Mouse (Mus musculus): Measurements from ENCODE around the gene Ms4a8a. TPM values are rescaled to one million over a fixed set of nuclear protein-coding genes. Genes with fewer than 3 reads are reported as not detected.
"Not testable (repeated sequence)": the region's sequence is repeated elsewhere in the genome, so short reads cannot be mapped to it uniquely, and the experiment has no call there.

Ms4a8a gene
- 1 to 10 TPM; 1.2 to 1.8 TPM for total RNA-seq (2021)

DNA sequence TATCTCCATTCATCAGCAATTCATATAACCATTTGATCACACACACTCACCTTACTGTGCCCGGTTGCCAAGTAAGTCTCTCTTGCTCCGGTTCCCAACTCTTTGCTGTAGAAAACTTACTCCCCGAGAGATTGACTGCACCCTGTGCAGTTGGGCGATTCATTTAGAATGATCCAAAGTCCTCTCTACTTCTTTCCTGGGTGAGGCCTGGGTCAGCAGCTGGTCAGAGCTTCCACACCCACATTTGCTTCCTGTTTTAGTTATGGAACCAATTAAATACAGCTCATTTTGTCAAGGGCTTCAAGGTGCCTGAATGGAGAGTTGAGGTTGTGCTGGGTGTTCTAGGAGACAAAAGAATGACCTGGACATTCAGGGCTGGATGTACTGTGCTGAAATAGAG is at the start of gene Ms4a8a:
TSS of gene Ms4a8a (minus strand) at position 169 of the 400 bp plus-strand sequence.
- no peak for DNase-seq (ENCODE audit: low spot score)
- intact Hi-C loops (cut with DNase I), result no loop called here

DNA sequence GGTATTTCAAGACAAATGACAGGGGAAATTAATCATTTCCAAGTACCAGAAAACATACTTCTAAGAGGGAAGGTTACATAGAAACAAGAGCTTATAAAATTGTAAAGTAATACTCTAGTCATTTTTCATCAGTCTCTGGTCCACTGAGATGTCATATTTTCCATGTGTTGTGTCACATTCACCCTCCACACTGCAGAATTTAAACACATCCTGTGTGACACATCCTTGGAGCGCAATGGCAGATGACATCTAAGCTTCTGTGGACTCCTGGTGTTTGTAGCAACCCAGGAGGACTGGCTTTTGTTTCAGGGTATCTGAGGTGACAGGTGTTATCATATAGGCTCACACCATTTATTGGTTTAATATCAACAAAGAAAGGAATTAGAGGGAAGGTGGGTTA is 48.8 kb upstream of the Ms4a8a start:
- DNase-seq (ENCODE audit: low spot score), result no peak
- intact Hi-C loops (cut with DNase I), result no loop called here

DNA sequence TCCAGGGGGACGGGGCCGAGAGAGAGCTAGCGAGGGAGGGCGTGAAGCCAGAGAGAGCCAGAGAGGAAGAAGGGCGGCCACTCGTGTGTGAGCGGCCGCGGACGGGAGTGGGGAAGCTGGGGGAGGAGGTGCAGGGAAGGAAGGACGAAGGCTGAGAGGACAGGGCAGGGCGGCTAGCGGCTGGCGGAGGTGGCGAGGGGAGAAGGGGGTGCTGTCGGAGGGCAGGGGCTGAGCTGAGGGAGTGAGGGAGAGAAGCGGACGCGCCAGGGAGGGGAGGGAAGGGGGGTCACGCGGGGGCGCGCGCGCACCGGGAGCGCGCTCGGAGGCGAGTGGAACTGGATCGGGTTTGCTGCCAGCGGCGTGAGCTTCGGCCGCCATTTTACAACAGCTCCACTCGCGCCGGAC is 40.1 kb upstream of the Ms4a8a start:
- intact Hi-C loops (cut with DNase I), result loop anchor here (2.0 kb wide), 1 partner anchor 76 kb away; no protein-coding TSS in a partner anchor
- DNase-seq (ENCODE audit: low spot score), result not testable (repeated sequence)

DNA sequence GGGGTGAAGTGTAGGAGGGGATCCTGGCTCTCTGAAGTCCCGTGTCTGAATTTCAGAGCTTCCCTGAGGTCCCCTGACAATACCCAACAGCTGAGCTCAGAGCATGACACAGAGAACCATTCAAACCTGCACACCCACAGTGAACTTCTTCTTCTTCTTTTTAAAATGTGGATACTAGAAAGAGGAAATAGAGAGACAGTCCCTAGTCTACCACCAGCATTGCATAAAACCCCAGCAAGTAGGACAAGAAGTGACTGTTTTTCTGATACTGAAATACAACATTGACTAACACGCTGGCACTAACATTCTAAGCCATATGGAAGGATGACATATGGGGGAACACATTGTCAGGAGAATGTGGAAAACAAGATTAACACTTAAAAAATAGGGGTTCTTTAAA is 38.4 kb upstream of the Ms4a8a start:
- no peak for DNase-seq (ENCODE audit: low spot score)
- intact Hi-C loops (cut with DNase I), result no loop called here

DNA sequence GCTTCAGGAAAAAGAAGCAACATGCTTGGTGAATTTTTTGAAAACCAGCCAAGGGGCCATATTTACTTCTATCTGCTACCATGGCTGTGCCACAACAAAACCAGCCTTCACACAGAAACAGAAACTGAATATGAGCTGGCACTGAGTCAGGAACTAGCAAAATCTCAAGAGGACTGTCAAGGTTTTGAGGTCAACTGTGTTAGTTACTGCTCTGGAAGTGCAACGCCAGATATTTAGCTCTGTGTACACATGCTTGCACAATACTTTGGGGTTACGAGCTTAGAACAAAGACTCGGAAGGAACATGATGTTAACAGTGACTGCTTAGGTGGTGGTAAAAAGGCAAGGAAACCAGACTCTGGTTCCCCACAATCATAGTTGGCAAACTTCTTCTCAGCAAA is 26.8 kb upstream of the Ms4a8a start:
- intact Hi-C loops (cut with DNase I), result no loop called here

DNA sequence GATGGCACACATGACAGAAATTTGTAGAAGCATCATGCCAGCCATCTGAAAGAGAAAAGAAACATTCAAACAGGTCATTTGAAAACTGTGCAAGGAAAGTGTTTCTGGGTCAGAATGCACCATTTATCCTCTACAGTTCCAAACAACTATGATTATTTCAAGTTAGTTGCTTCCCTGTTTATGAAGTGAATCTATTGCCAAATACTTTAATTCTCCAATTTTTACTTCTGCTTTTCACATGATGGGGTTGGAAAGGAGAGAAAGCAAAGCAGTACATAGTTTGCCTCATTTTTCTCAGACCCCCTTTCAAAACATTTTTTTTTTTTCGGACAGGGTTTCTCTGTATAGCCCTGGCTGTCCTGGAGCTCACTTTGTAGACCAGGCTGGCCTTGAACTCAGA is 21.0 kb upstream of the Ms4a8a start:
- intact Hi-C loops (cut with DNase I), result no loop called here

More for the DNA sequence above, 26.8 kb upstream of the Ms4a8a start:
- DNase-seq (ENCODE audit: low spot score), result no peak

DNA sequence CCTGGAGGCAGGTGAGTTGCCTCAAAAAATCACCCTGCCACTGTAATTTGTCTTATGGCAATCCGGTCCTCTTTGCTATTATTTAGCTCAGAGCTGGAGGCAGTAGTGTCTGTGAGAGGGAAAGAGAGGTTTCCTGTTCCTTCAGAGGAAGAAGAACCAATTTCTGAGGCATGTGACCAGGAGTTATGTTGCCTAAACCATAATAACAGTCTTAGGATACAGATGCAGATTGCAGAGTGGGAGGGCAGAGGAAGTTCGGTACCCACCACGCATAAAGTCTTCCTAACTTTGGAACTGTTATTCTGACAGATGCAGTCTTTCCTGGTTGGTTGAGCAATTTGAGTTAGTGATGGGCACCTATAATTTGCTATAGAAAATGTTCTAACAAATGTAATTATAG is 17.5 kb upstream of the Ms4a8a start:
- intact Hi-C loops (cut with DNase I), result no loop called here
- no peak for DNase-seq (ENCODE audit: low spot score)

More for the DNA sequence above, 21.0 kb upstream of the Ms4a8a start:
- DNase-seq (ENCODE audit: low spot score), result no peak

DNA sequence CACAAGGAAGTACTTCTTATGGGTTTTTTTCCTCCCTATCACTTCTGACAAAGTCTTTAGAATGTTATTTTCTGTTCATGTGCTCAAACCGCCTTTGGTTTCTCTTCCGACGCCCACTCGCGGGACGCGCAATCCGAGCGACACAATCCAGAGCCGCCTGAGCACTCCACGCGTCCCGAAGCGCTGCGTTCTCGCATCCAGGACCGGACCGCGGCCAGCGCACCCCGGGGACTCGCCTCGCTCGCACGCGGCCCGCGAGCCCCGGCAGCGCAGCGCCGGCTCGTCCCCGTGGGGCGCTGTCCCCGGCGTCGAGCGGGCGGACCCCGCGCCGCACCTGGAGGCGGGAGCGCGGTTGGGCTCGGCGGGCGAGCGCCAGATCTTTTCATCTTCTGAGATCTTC is 11.2 kb upstream of the Ms4a8a start:
- intact Hi-C loops (cut with DNase I); DNase-seq (ENCODE audit: low spot score): not testable (repeated sequence)

DNA sequence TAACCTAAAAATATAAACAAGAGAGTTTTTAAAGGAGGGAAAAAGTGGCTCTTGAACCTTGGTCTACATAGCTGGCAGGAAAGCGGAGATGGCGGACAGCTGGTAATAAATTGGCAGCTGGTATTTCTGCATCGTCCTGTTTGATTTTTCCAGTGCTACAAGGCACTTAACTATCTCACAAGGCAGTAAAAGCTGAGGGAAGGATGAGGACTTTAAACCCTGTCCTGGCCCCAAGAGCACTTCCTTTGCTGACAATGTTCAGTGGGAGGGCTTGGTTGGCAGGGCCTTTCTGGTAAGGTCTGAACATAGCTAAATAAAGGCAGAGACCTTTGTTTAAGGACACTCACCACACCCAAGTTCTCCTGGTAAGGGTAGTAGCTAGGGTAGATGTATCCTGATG is 10.5 kb downstream of the Ms4a8a start:
- intact Hi-C loops (cut with DNase I), result no loop called here

DNA sequence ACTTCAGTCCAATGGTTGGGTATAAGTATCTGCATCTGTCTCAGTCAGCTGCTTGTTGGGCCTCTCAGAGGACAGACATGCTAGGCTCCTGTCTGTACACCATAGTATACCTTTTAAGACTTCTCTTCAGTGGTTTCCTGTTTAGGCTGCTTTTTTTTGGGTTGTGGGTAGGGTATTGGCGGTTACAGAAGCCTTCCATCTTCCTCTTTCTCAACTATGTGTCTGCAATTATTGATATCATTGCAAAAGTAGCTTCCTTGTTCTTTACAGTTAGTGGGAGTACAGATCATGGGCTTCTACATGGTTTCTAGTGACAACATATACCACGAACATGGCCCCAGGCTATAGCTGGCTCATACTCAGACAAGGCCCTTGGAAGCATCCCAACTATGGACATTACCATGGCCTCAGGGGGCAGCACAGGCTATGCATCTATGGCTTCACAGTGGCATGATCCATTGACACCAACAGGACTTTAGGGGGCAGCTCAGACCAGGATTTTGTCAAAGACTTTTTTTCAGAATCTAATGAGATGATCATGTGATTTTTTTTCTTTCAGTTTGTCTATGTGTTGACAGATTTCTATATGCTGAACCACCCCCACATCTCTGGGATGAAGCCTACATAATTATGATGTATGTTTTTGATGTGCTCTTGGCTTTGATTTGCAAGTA is 15.6 kb downstream of the Ms4a8a start:
- intact Hi-C loops (cut with DNase I), result no loop called here

More for the DNA sequence above, 10.5 kb downstream of the Ms4a8a start:
- no peak for DNase-seq (ENCODE audit: low spot score)

DNA sequence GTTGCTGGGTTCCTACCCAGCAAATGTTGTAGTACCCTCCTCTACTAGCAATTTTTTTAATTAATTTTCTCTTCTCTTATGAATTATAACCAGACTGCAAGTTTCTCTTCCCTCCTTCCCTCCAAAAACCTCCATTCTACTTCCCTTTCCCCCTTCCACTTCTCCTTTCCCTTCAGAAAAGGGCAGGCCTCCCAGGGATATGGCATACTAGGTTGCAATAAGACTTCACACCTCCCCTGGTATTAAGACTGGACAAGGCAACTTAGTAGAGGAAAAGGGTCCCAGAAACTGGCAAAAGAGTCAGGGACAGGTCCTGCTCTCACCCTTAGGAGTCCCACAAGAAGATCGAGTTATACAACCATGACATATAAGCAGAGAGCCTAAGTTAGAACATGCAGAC is 20.0 kb downstream of the Ms4a8a start:
- intact Hi-C loops (cut with DNase I), result no loop called here
- DNase-seq (ENCODE audit: low spot score), result no peak

More for the DNA sequence above, 15.6 kb downstream of the Ms4a8a start:
- DNase-seq (ENCODE audit: low spot score), result no peak

DNA sequence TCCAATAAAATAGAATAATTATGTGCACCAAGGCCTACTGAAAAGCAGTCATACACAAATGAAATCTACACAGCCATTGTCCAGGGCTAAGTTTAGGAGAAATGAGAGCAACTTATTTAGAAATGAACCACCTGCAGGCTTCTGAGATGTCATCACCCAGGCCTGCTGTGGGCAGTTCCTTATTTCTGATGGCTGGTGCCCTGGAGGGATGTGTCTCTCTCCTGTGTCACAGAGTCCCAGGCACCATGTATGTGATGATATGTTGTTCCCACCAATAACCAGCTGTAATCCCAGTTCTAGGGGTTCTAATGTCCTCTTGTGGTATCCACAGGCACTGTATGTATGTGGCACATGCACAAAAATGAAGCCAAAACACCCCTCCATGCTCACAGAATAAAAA is 20.9 kb downstream of the Ms4a8a start:
- intact Hi-C loops (cut with DNase I), result no loop called here

DNA sequence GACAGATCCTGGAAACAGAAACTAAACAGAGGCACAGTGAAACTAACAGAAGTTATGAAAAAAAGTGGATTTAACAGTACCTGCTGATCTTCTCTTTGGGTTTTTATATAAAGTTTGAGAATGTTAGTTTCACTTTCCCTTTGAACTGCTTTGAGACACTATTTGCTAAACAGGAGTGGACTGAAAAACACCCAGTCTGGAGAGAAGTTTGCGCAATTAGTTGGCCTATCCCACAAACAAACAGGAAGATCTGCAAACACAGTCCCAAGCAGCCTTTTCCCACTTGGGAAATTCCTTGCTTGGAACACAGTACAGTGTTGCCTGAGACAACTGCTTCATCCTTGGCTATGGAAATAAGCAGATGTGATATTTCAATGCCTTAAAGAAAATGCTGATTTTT is 25.2 kb downstream of the Ms4a8a start:
- DNase-seq (ENCODE audit: low spot score); intact Hi-C loops (cut with DNase I): not testable (repeated sequence)

More for the DNA sequence above, 20.9 kb downstream of the Ms4a8a start:
- no peak for DNase-seq (ENCODE audit: low spot score)

DNA sequence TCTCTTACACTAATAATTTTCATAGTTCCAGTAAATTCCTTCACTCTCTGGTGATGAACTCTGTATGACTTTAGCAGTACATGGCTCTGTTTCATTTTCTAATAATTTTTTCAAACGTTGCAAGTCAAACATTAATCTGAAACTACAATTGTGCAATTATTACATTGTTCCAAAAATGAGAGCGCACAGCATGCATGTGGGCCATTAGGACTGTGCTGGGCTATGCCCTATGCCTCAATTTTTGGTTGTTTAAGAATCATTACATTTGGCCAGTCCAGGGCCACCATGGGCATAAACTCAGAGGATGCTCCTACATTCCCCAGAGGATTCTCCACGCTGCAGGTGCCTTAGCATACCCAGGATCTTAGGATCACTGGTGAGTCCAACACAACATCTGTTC is 27.6 kb downstream of the Ms4a8a start:
- DNase-seq (ENCODE audit: low spot score), result no peak
- intact Hi-C loops (cut with DNase I), result no loop called here

DNA sequence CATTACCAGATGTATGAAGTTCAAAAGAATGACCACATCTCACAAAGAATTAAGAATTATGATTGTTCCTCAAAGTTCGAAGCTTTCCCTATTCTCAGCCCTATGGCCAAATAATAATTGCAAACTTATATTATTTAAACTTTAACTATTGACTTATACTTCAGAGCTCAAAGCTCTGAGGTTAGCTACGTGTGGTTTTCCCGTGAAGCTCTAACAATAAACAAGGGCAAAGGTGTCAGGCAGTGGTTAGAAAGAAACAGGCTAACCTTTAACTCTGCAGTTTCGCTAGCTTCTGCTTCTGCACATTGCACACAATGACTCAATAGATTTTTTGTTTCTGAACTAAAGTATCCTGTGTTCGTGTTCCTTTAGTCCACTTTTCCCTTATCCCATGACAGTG is 28.0 kb downstream of the Ms4a8a start:
- intact Hi-C loops (cut with DNase I), result no loop called here
- DNase-seq (ENCODE audit: low spot score), result no peak

DNA sequence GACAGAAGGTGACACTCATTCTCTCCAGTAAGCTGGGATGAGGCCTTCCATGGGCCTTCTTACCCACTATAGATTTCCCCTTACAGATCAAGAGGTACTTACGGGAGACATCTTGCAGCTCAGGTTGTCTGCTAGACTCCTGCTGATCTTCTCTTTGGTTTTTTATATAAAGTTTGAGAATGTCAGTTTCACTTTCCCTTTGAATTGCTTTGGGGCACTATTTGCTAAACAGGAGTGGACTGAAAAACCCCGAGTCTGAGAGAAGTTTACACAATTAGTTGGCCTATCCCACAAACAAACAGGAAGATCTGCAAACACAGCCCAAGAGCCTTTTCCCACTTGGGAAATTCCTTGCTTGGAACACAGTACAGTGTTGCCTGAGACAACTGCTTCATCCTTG is 30.6 kb downstream of the Ms4a8a start:
- no peak for DNase-seq (ENCODE audit: low spot score)
- intact Hi-C loops (cut with DNase I), result no loop called here

DNA sequence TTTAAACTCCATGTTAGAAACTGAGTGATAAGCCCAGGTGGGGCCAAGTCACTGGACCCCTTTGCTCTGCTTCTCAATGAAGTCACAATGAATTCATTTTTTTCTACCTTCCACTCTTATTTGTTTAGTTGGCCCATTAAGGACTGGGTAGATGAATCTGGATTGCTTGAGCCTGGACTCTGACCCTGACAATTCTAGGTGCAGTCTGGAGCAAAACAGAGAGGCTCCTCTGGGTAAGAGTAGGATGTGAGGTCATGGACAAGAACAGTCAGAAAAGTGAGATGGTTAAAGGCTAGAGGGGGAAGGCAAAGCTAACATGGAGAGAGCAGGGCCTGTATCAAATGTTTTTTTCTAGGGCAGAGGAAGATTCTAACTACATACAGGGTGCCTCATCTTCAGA is 31.5 kb downstream of the Ms4a8a start:
- DNase-seq (ENCODE audit: low spot score), result no peak
- intact Hi-C loops (cut with DNase I), result no loop called here

DNA sequence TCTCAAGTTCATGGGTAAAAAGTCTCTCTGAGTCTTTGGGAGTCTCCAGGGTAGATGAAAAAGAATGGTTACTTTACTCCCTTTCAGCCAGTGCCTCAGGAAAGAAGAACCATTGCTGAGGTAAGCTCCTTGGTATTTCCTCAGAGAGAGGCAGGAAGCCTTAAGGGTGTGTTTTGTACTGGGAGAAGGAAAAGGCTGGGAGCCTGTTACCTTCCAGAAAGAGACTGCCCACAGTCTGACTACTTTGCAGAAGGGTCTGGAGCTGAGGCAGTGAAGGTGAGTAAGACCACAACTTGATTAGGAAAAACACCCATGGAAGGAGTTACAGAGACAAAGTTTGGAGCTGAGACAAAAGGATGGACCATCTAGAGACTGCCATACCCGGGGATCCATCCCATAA is 32.4 kb downstream of the Ms4a8a start:
- intact Hi-C loops (cut with DNase I), result no loop called here
- DNase-seq (ENCODE audit: low spot score), result no peak

DNA sequence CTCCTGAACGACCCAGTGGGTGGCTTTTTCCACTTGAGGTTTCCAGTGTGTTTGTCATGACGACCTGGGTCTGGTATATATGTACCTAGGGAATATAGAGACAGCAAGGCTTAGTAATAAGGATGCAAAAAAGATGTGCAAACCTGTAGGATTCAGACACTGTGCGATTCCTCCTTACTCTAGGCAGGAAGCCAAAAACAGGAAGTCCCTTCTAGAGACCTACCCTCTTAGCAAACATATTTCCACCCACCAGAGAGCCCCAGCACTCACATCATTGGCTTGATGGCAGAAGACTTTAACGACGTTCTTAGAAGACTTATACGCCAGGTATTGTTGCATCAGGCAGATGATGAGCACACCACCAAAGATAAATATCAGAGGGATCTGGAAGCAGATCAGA is 32.9 kb downstream of the Ms4a8a start:
- intact Hi-C loops (cut with DNase I), result no loop called here
- no peak for DNase-seq (ENCODE audit: low spot score)

DNA sequence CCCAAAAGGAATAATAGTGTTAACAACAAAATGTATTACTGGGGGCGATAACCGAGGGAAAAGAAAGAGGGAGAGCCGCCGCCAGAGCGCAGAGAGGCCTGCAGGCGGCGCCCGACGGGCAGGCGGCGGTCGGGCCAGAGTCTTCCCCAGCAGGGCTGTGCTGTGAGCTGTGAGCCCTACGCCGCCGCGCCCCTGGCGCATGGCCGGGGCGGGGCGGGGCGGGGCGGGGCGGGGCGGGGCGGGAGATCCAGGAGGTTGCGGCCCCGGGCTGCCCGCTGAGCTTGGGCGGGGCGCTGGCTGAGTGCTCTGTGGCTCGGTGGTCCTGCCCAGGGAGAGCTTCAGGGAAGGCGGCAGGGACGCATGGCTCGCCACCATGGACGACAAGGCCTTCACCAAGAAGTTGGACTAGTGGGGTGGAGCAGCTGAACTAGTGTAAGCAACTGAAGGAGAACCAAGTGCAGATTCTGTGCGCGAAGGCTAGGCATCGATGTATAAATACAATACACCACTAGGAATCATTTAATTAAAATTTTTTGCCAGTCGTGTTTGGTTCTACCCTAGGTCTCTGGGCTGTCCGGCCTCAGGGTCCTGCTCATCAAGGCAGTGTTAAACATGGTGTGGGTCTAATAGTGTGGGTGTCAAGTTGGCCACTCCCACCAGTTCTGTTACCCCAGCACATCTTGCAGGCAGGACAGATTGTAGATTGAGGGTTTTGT is 35.7 kb downstream of the Ms4a8a start:
- intact Hi-C loops (cut with DNase I), result loop anchor here (2.0 kb wide), 1 partner anchor 76 kb away; no protein-coding TSS in a partner anchor
- DNase-seq (ENCODE audit: low spot score), result peak; percentile 43

DNA sequence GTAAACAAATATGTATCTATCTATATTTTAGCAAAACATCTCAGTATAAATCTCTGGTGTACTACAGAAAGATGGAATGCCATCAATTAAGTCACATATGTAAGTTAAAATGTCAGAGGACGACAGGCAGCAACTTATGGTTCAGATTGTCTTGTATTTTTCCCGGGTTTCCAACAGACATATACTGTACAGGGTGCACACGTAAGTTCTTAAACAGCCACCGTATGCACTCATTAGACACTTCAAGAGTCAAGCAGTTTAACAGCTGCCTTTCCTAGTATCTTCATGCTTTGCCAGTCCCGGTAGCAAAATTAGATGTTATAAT is 36.3 kb downstream of the Ms4a8a start:
- intact Hi-C loops (cut with DNase I), result loop anchor here (2.0 kb wide), 1 partner anchor 76 kb away; no protein-coding TSS in a partner anchor

DNA sequence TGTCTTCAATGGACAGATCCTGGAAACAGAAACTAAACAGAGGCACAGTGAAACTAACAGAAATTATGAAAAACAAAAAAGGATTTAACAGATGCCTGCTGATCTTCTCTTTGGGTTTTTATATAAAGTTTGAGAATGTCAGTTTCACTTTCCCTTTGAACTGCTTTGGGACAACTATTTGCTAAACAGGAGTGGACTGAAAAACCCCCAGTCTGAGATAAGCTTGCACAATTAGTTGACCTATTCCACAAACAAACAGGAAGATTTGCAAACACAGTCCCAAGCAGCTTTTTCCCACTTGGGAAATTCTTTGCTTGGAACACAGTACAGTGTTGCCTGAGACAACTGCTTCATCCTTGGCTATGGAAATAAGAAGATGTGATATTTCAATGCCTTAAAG is 43.3 kb downstream of the Ms4a8a start:
- intact Hi-C loops (cut with DNase I), result no loop called here
- no peak for DNase-seq (ENCODE audit: low spot score)

More for the DNA sequence above, 36.3 kb downstream of the Ms4a8a start:
- DNase-seq (ENCODE audit: low spot score), result no peak

Data from heart, postnatal 25 days (tissue).